Mouse (Mus musculus): ENCODE measurements around the gene Lrpprc.

Lrpprc gene

DNA sequence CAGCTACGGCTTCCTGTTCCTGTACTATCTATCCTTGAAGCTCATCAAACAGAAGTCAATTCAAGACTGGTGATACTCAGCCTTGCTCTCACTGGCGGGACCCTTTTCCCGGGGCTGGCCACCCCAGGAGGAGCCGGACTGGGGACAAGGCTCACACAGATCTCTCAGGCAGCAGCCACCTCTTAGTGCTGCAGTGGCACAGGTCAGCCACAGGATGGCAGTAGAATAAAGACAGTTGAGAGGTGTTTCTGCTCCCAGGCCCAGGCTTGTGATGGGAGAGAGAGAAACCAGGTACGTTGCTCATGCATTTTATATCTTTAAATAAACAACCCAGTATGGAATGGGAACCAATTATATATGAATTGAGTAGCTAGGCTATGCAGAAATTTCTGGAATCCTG is 91.9 kb downstream of the Lrpprc start:
- Histone ChIP-seq H3K4me3 (replicated peaks; ENCODE audit: low read length) (no peak overlapping the region), H3K4me1 (replicated peaks; ENCODE audit: low read depth, low read length) (peaks cover 13% of the 10 kb centered on the region), H3K9me3 (ENCODE audit: low read length) (peaks cover 3% of the 10 kb centered on the region; the same call in 1 of the 2 replicates), H3K27me3 (ENCODE audit: insufficient read depth, low read length) (peaks cover 35% of the 10 kb centered on the region), H3K36me3 (ENCODE audit: insufficient read depth, low read length) (peaks cover 1% of the 10 kb centered on the region)
- TF ChIP-seq CTCF (conservative IDR thresholded peaks at IDR 0.05; ENCODE audit: low read length) (peak; percentile 84), POU5F1 (IDR thresholded peaks at IDR 0.05; ENCODE audit: borderline replicate concordance, low read length) (no peak)

DNA sequence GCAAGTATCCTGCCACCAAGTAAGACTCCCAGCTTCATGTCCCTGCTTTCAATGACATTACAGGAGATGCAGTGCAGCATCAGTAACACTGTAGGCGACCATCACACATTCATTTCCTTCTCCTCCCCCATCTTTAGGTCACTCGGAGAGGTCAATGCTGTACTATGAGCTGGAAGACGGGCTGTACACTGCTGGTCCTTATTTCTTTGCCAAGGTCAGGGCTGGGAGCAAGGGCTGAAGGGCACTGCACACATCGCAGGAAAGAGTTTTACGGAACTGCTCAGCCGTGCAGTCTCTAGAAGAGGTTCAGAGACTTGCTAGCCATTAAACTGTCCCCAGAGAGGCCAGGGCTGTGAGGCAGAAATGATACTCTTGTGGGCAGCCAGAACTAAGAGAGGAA is 94.1 kb downstream of the Lrpprc start:
- Histone ChIP-seq H3K27me3 (ENCODE audit: insufficient read depth, low read length) (peaks cover 52% of the 10 kb centered on the region), H3K9me3 (ENCODE audit: low read length) (peaks cover 6% of the 10 kb centered on the region; the same call in 1 of the 2 replicates), H3K4me1 (replicated peaks; ENCODE audit: low read depth, low read length) (peaks cover 17% of the 10 kb centered on the region), H3K36me3 (ENCODE audit: insufficient read depth, low read length) (no peaks in the 10 kb centered on the region), H3K4me3 (replicated peaks; ENCODE audit: low read length) (no peak overlapping the region)
- TF ChIP-seq NANOG (IDR thresholded peaks at IDR 0.05; ENCODE audit: borderline replicate concordance, low read length) = no peak
- no peak for TF ChIP-seq CTCF (conservative IDR thresholded peaks at IDR 0.05; ENCODE audit: low read length)
- TF ChIP-seq POU5F1 (IDR thresholded peaks at IDR 0.05; ENCODE audit: borderline replicate concordance, low read length) = no peak

DNA sequence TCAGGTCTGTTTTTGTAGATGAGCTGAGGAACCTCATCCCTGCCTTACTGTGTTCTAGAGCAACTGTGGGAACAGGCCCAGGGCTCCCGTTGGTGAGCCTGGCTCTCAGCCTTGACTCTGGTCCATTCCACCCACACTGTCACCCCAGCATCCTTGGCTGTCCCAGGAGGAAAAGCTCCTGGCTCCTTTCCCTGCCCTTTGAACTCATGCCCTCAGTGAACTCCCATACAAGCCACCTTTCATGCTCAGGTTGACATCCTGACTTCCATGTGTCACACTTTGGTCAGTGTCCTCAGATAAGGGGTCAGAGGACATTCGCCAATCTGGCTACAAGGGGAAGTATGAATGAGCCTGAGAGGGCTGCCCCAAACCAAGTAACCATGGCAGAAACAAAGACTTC is 96.8 kb downstream of the Lrpprc start:
- H3K4me1 ChIP-seq (replicated peaks; ENCODE audit: low read depth, low read length) = peaks cover 16% of the 10 kb centered on the region
- H3K27me3 ChIP-seq (ENCODE audit: insufficient read depth, low read length) = peaks cover 61% of the 10 kb centered on the region
- H3K36me3 ChIP-seq (ENCODE audit: insufficient read depth, low read length) = no peaks in the 10 kb centered on the region
- peaks cover 6% of the 10 kb centered on the region; the same call in 1 of the 2 replicates for H3K9me3 ChIP-seq (ENCODE audit: low read length)
- no peak for TF ChIP-seq POU5F1 (IDR thresholded peaks at IDR 0.05; ENCODE audit: borderline replicate concordance, low read length)
- no peak for TF ChIP-seq NANOG (IDR thresholded peaks at IDR 0.05; ENCODE audit: borderline replicate concordance, low read length)
- TF ChIP-seq CTCF (conservative IDR thresholded peaks at IDR 0.05; ENCODE audit: low read length) = no peak
- H3K4me3 ChIP-seq (replicated peaks; ENCODE audit: low read length) = no peak overlapping the region

DNA sequence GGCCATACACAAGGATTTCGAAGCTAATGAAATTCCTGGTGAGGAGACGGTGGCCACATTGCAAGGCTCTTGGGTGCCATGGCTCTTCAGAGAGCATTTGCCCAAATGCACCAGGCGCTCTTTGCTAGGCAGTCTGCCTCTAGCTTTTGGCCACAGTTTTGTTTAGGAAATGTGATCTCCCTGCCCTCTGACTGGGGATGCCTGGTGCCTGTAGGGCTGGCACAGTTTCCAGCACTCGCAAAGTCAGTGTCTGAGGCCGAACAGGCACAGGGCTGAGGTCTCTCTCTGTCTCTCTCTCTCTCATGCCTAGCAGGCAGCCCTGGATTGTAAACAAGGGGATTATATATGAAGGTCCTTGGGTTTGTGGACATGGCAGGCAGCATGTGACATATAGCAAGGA is 100.5 kb downstream of the Lrpprc start:
- TF ChIP-seq CTCF (conservative IDR thresholded peaks at IDR 0.05; ENCODE audit: low read length) (no peak), POU5F1 (IDR thresholded peaks at IDR 0.05; ENCODE audit: borderline replicate concordance, low read length) (no peak), NANOG (IDR thresholded peaks at IDR 0.05; ENCODE audit: borderline replicate concordance, low read length) (no peak)
- Histone ChIP-seq H3K4me3 (replicated peaks; ENCODE audit: low read length) (no peak overlapping the region), H3K9me3 (ENCODE audit: low read length) (peaks cover 6% of the 10 kb centered on the region; the same call in 1 of the 2 replicates), H3K4me1 (replicated peaks; ENCODE audit: low read depth, low read length) (peaks cover 16% of the 10 kb centered on the region), H3K27me3 (ENCODE audit: insufficient read depth, low read length) (peaks cover 37% of the 10 kb centered on the region), H3K36me3 (ENCODE audit: insufficient read depth, low read length) (no peaks in the 10 kb centered on the region)

DNA sequence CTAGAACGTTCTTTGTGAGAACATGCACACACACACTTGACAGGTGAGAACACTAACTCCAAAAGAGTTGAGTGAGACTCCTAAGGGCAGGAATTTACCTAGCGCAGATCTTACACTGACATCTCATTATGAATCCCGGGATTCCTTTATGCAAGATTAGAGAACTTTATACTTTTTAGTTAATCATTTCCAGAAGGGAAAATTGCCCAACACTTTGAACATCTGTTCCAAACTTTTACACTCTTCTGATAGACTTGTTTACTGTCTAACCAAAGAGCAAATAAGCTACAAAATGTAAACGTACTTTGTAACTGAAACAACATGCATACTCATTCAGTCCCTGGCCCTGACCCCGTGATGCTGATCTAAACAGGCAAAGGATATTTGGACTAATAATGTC is 101.3 kb downstream of the Lrpprc start:
- Histone ChIP-seq H3K9me3 (ENCODE audit: low read length) (peaks cover 6% of the 10 kb centered on the region; the same call in 1 of the 2 replicates), H3K27me3 (ENCODE audit: insufficient read depth, low read length) (peaks cover 32% of the 10 kb centered on the region), H3K4me1 (replicated peaks; ENCODE audit: low read depth, low read length) (peaks cover 16% of the 10 kb centered on the region), H3K36me3 (ENCODE audit: insufficient read depth, low read length) (no peaks in the 10 kb centered on the region), H3K4me3 (replicated peaks; ENCODE audit: low read length) (no peak overlapping the region)
- TF ChIP-seq NANOG (IDR thresholded peaks at IDR 0.05; ENCODE audit: borderline replicate concordance, low read length) (no peak), POU5F1 (IDR thresholded peaks at IDR 0.05; ENCODE audit: borderline replicate concordance, low read length) (no peak), CTCF (conservative IDR thresholded peaks at IDR 0.05; ENCODE audit: low read length) (no peak)

DNA sequence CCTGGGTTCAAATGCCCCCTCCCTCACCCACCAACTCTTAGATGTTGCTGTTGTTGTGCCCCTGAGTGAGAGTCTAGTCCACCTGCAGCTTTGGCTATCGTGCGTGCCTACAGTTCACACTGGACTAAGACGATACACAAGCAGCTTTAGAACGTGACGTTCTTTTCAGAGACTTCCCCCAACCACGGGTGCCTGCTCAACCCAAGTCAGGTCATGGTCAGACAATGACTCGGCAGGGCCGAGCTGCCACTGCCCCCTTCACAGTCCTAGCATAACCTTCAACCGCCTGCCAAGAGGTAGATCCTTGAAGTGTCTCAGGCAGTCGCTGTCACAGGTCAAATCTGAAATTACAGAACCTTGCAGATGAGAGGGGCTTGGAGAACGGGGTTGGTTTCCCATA is 101.8 kb downstream of the Lrpprc start:
- H3K27me3 ChIP-seq (ENCODE audit: insufficient read depth, low read length) = peaks cover 33% of the 10 kb centered on the region
- peaks cover 16% of the 10 kb centered on the region for H3K4me1 ChIP-seq (replicated peaks; ENCODE audit: low read depth, low read length)
- TF ChIP-seq CTCF (conservative IDR thresholded peaks at IDR 0.05; ENCODE audit: low read length) = no peak
- TF ChIP-seq POU5F1 (IDR thresholded peaks at IDR 0.05; ENCODE audit: borderline replicate concordance, low read length) = no peak
- no peak for TF ChIP-seq NANOG (IDR thresholded peaks at IDR 0.05; ENCODE audit: borderline replicate concordance, low read length)
- H3K36me3 ChIP-seq (ENCODE audit: insufficient read depth, low read length) = no peaks in the 10 kb centered on the region
- peaks cover 5% of the 10 kb centered on the region; the same call in 1 of the 2 replicates for H3K9me3 ChIP-seq (ENCODE audit: low read length)
- H3K4me3 ChIP-seq (replicated peaks; ENCODE audit: low read length) = no peak overlapping the region

DNA sequence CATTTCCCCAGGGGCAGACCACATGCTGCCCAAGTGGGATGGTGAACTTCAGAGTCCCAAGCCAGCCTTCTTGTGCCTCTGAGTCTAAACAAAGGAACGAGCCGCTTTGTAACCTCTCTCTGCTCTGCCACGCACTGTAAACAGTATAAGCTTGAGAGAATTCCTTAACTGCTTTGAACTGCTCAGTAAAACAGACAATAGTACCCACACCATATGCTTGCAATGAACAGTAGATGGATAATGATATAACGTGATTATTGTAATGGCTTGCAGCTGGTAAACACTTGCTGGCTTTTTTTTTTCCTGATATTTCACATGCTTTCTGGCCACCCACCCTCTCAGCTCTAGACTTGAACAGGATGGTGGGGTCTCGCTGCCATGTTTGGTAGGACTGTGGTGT is 102.6 kb downstream of the Lrpprc start:
- Histone ChIP-seq H3K36me3 (ENCODE audit: insufficient read depth, low read length) (no peaks in the 10 kb centered on the region), H3K9me3 (ENCODE audit: low read length) (no peaks in the 10 kb centered on the region), H3K4me1 (replicated peaks; ENCODE audit: low read depth, low read length) (peaks cover 16% of the 10 kb centered on the region), H3K4me3 (replicated peaks; ENCODE audit: low read length) (no peak overlapping the region), H3K27me3 (ENCODE audit: insufficient read depth, low read length) (peaks cover 28% of the 10 kb centered on the region)
- no peak for TF ChIP-seq CTCF (conservative IDR thresholded peaks at IDR 0.05; ENCODE audit: low read length)
- TF ChIP-seq NANOG (IDR thresholded peaks at IDR 0.05; ENCODE audit: borderline replicate concordance, low read length) = no peak
- TF ChIP-seq POU5F1 (IDR thresholded peaks at IDR 0.05; ENCODE audit: borderline replicate concordance, low read length) = no peak

DNA sequence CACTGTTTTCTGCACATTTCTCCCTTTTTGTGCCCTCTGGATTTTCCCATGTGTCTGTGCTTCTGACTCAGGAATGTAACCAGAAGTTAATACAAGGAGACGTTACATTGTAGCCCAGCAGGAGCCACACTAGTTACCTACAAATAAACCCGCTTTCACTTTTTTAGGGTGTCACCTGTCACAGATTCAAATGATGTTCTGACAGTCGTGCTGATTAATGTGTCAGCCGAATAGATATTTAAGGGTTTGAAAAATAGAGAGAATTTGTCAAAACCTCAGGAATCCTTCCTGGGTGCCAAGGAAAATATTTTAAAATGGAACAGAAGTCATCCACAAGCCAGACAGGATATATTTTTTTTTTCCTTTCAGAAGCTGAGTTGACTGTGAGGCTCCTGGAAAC is 105.3 kb downstream of the Lrpprc start:
- Histone ChIP-seq H3K36me3 (ENCODE audit: insufficient read depth, low read length) (no peaks in the 10 kb centered on the region), H3K4me3 (replicated peaks; ENCODE audit: low read length) (no peak overlapping the region), H3K27me3 (ENCODE audit: insufficient read depth, low read length) (peaks cover 25% of the 10 kb centered on the region; the same call in 1 of the 2 replicates), H3K9me3 (ENCODE audit: low read length) (no peaks in the 10 kb centered on the region), H3K4me1 (replicated peaks; ENCODE audit: low read depth, low read length) (no peaks in the 10 kb centered on the region)
- no peak for TF ChIP-seq CTCF (conservative IDR thresholded peaks at IDR 0.05; ENCODE audit: low read length)
- no peak for TF ChIP-seq POU5F1 (IDR thresholded peaks at IDR 0.05; ENCODE audit: borderline replicate concordance, low read length)
- no peak for TF ChIP-seq NANOG (IDR thresholded peaks at IDR 0.05; ENCODE audit: borderline replicate concordance, low read length)

DNA sequence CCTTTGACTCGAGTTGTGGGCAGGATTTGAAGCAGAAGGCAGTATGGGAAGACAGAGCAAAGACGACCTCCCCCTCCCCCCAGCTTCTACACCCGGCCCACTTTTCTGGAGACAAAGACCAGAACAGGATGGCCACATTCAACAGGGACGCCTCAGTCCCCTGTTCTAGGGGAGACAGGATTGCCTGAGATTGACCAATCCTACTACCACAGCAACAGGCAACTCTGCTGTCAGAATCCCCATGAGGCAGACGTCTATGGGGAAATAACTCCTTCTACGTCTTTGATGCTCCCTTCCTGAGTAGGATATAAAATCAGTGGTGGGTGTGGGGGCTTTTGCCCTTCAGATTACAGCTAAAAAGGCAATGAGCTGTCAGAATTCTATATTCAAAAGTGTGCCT is 106.3 kb downstream of the Lrpprc start:
- no peaks in the 10 kb centered on the region for H3K36me3 ChIP-seq (ENCODE audit: insufficient read depth, low read length)
- H3K4me1 ChIP-seq (replicated peaks; ENCODE audit: low read depth, low read length) = no peaks in the 10 kb centered on the region
- H3K9me3 ChIP-seq (ENCODE audit: low read length) = no peaks in the 10 kb centered on the region
- peaks cover 25% of the 10 kb centered on the region; the same call in 1 of the 2 replicates for H3K27me3 ChIP-seq (ENCODE audit: insufficient read depth, low read length)
- TF ChIP-seq POU5F1 (IDR thresholded peaks at IDR 0.05; ENCODE audit: borderline replicate concordance, low read length) (no peak), CTCF (conservative IDR thresholded peaks at IDR 0.05; ENCODE audit: low read length) (no peak), NANOG (IDR thresholded peaks at IDR 0.05; ENCODE audit: borderline replicate concordance, low read length) (no peak)
- no peak overlapping the region for H3K4me3 ChIP-seq (replicated peaks; ENCODE audit: low read length)
